Mouse (Mus musculus) small intestine, adult 2 months (tissue): ENCODE measurements around the gene Nfasc.

Experiments
- CTCF ChIP-seq: fragments of 200-500 bp; IDR thresholded peaks from 2 replicates; pipeline ENCODE4 v1.5.1; 2012; ENCODE audit warnings: low read depth, mild to moderate bottlenecking, control low read depth, inconsistent platforms, low read length, moderate library complexity, mixed read lengths; ENCODE audit not compliant: insufficient replicate concordance, insufficient read length; ENCODE audit errors: extremely low read depth
- POLR2A ChIP-seq: fragments of 200-500 bp; IDR thresholded peaks from 2 replicates; pipeline ENCODE4 v1.6.1; 2012; ENCODE audit warnings: low read depth, mild to moderate bottlenecking, control low read depth, inconsistent platforms, low read length, moderate library complexity

- TF ChIP-seq CTCF (no peak), POLR2A (no peak)
Measured at GRCm38 (mm10) chr1:132741175-132741997, at the start of gene Nfasc.
